Comparison of ENCODE assay signal across 8 mouse cellular contexts in genomic region chr5:69556628-69557403, GRCm38 (mm10). TPM values are rescaled to one million over a fixed set of nuclear protein-coding genes. Genes with fewer than 3 reads are reported as not detected.
A peak's percentile ranks its signal among the peaks of the same experiment; 100 is the strongest.
DNase-seq lines count a peak whose midpoint lies in the region; ATAC-seq and TF ChIP-seq lines count a peak whose summit lies in the region.

TSS of gene Guf1 (plus strand) at chr5:69556923.

- peak within 1 kb of the TSS; percentile 94 for H3K4me3 ChIP-seq in embryonic facial prominence, embryonic 14.5 days (ENCODE audit: low read depth, low read length)
- peak within 1 kb of the TSS; percentile 95 for H3K4me3 ChIP-seq in limb, embryonic 14.5 days (replicated peaks; ENCODE audit: low read length)
- H3K4me3 ChIP-seq in midbrain, postnatal 0 days (ENCODE audit: low read depth, low read length): peak within 1 kb of the TSS; percentile 93

- DNase-seq in 3T3-L1 (ENCODE audit: low read depth, low spot score): peak; percentile 89
- peak; percentile 90 to 95 for DNase-seq in adrenal gland, postnatal 4 days (ENCODE audit: low spot score in 2 of 2)
- peak; percentile 92 for DNase-seq in embryonic facial prominence, embryonic 14.5 days (ENCODE audit: low spot score)
- peak; percentile 94 for DNase-seq in heart, adult 8-10 months (ENCODE audit: low spot score)
- DNase-seq in kidney, adult 9 months: peak; percentile 95
- DNase-seq in limb, embryonic 14.5 days (ENCODE audit: low spot score): peak; percentile 81
- peak; percentile 94 for DNase-seq in midbrain, postnatal 0 days (ENCODE audit: low spot score)
- DNase-seq in spleen, postnatal 14 days (ENCODE audit: low spot score in 2 of 2): peak; percentile 82 to 91

- TF ChIP-seq CTCF in midbrain, postnatal 0 days (IDR thresholded peaks at IDR 0.05): peak; percentile 48

- peak within 1 kb of the TSS; percentile 98 for H3K9ac ChIP-seq in embryonic facial prominence, embryonic 14.5 days (ENCODE audit: low read depth, low read length)
- peak within 1 kb of the TSS; percentile 98 for H3K9ac ChIP-seq in limb, embryonic 14.5 days (ENCODE audit: low read depth, low read length, severe bottlenecking)
- peak within 1 kb of the TSS; percentile 90 for H3K9ac ChIP-seq in midbrain, postnatal 0 days (replicated peaks; ENCODE audit: low read length, poor library complexity, severe bottlenecking)

- H3K9me3 ChIP-seq in embryonic facial prominence, embryonic 14.5 days (ENCODE audit: control insufficient read depth, low read length): no peaks in the 10 kb centered on the region
- H3K9me3 ChIP-seq in limb, embryonic 14.5 days (ENCODE audit: control insufficient read depth, low read length): no peaks in the 10 kb centered on the region
- H3K9me3 ChIP-seq in midbrain, postnatal 0 days (ENCODE audit: low read length): no peaks in the 10 kb centered on the region

- TF ChIP-seq POLR2A in limb, embryonic 14.5 days (IDR thresholded peaks at IDR 0.05; ENCODE audit: borderline replicate concordance, extremely low read depth, insufficient read depth, insufficient read length): peak; percentile 52; the same call in 1 of the 2 replicates

- H3K4me2 ChIP-seq in embryonic facial prominence, embryonic 14.5 days (ENCODE audit: low read depth, low read length): peak within 1 kb of the TSS; percentile 57
- H3K4me2 ChIP-seq in limb, embryonic 14.5 days (replicated peaks; ENCODE audit: low read depth, low read length, severe bottlenecking): peak within 1 kb of the TSS; percentile 67
- H3K4me2 ChIP-seq in midbrain, postnatal 0 days (ENCODE audit: low read depth, low read length, poor library complexity, severe bottlenecking): peak within 1 kb of the TSS; percentile 66

- ATAC-seq in embryonic facial prominence, embryonic 14.5 days (ENCODE audit: low read depth): peak; percentile 93
- peak; percentile 91 for ATAC-seq in limb, embryonic 14.5 days (ENCODE audit: low FRiP score, low read depth)
- ATAC-seq in midbrain, postnatal 0 days (ENCODE audit: low FRiP score): peak; percentile 95

- 1% methylated on average over 50 of the region's 72 CpGs for WGBS in embryonic facial prominence, embryonic 14.5 days
- WGBS in limb, embryonic 14.5 days: 1% methylated on average over 52 of the region's 72 CpGs
- under 1% methylated on average over 72 of the region's 72 CpGs for WGBS in midbrain, postnatal 0 days

- H3K36me3 ChIP-seq in embryonic facial prominence, embryonic 14.5 days (ENCODE audit: control insufficient read depth, insufficient read depth, low read length): peaks cover 20% of the 10 kb centered on the region; the same call in 1 of the 2 replicates
- peaks cover 17% of the 10 kb centered on the region for H3K36me3 ChIP-seq in limb, embryonic 14.5 days (ENCODE audit: control insufficient read depth, insufficient read depth, low read length)
- H3K36me3 ChIP-seq in midbrain, postnatal 0 days (ENCODE audit: insufficient read depth, low read length): peaks cover 12% of the 10 kb centered on the region; the same call in 1 of the 2 replicates

- H3K27me3 ChIP-seq in embryonic facial prominence, embryonic 14.5 days (replicated peaks; ENCODE audit: control insufficient read depth, insufficient read depth, low read length): no peaks in the 10 kb centered on the region
- no peaks in the 10 kb centered on the region for H3K27me3 ChIP-seq in limb, embryonic 14.5 days (ENCODE audit: control insufficient read depth, insufficient read depth, low read length)
- no peaks in the 10 kb centered on the region for H3K27me3 ChIP-seq in midbrain, postnatal 0 days (ENCODE audit: insufficient read depth, low read length)

- peaks cover 5% of the 10 kb centered on the region; the same call in 1 of the 2 replicates for H3K4me1 ChIP-seq in embryonic facial prominence, embryonic 14.5 days (ENCODE audit: control insufficient read depth, insufficient read depth, low read length)
- H3K4me1 ChIP-seq in limb, embryonic 14.5 days (ENCODE audit: control insufficient read depth, insufficient read depth, low read length): 0 out of 2 replicates have a peak, but pooled peaks cover 6% of the 10 kb centered on the region
- H3K4me1 ChIP-seq in midbrain, postnatal 0 days (ENCODE audit: insufficient read depth, low read length): no peaks in the 10 kb centered on the region

- peak within 1 kb of the TSS; percentile 93 for H3K27ac ChIP-seq in embryonic facial prominence, embryonic 14.5 days (replicated peaks; ENCODE audit: low read depth, low read length)
- H3K27ac ChIP-seq in limb, embryonic 14.5 days (replicated peaks; ENCODE audit: low read depth, low read length): peak within 1 kb of the TSS; percentile 87
- peak within 1 kb of the TSS; percentile 94 for H3K27ac ChIP-seq in midbrain, postnatal 0 days (ENCODE audit: low read depth, low read length)

RNA-seq across cellular contexts. Expression of gene Guf1, which starts in this region (rescaled TPM):
- 10 to 100 TPM; 36.7 to 37.4 TPM for total RNA-seq in adrenal gland, postnatal 4 days (2021)
- polyA plus RNA-seq in embryonic facial prominence, embryonic 14.5 days (2014; fragmentation: Nextera tagmentation; extraction: Ambion mirVana): 36.5 and 42.2 TPM in 2 replicates
- total RNA-seq in heart, adult 8-10 months (2022): 10 to 100 TPM; 24.3 to 29.7 (median 28.2) TPM
- polyA plus RNA-seq in limb, embryonic 14.5 days (2012; rRNA removed): 66.4 and 70.0 TPM in 2 replicates
- polyA plus RNA-seq in limb, embryonic 14.5 days (2014; fragmentation: Nextera tagmentation; extraction: Ambion mirVana): 47.3 and 59.9 TPM in 2 replicates
- total RNA-seq in midbrain, postnatal 0 days (2014; rRNA removed): 42.7 and 58.1 TPM in 2 replicates
- 33.4 and 35.5 TPM in 2 replicates for polyA plus RNA-seq in midbrain, postnatal 0 days (2015; fragmentation: Nextera tagmentation; extraction: Ambion mirVana)

Comparison
In these comparisons a context has a peak if more than half of its experiments do, and no peak if none do; other contexts are left out.
1. Peak in every context shown above with its lines: DNase-seq, ATAC-seq, H3K4me3 ChIP-seq and H3K27ac ChIP-seq.